Mouse (Mus musculus): ENCODE data around the gene Aipl1.

GRCm38 (mm10) chr11:71991541-71991940 is 45.8 kb downstream of the Aipl1 start:
- TF ChIP-seq CTCF (IDR thresholded peaks at IDR 0.05; ENCODE audit: insufficient read depth, low read depth, low read length): no peak
- TF ChIP-seq POLR2A (IDR thresholded peaks at IDR 0.05; ENCODE audit: insufficient read depth, low read depth, low read length): no peak
